Mouse (Mus musculus) liver, adult 2 months (tissue): ENCODE measurements around the gene Tas2r120.

Source experiments
- CTCF ChIP-seq: fragments of 200-500 bp; IDR thresholded peaks from 2 replicates; pipeline ENCODE4 v1.5.1; 2011; ENCODE audit warnings: low read depth, low read length, control low read depth
- POLR2A ChIP-seq: fragments of 200-500 bp; IDR thresholded peaks from 2 replicates; pipeline ENCODE4 v1.6.1; 2011; ENCODE audit warnings: low read length, control low read depth; ENCODE audit not compliant: insufficient read depth; ENCODE audit errors: extremely low read depth

GRCm38 (mm10) chr6:132651426-132651825 is 5.3 kb upstream of the Tas2r120 start, which contains the start of gene A630073D07Rik:
- TF ChIP-seq POLR2A (no peak), CTCF (no peak)
